Mouse (Mus musculus): Measurements from ENCODE around the gene Tmsb15a. TPM values are rescaled to one million over a fixed set of nuclear protein-coding genes. Genes with fewer than 3 reads are reported as not detected.

The Tmsb15a gene
- polyA plus RNA-seq, 1 experiment from 2014 or later: not detected

DNA sequence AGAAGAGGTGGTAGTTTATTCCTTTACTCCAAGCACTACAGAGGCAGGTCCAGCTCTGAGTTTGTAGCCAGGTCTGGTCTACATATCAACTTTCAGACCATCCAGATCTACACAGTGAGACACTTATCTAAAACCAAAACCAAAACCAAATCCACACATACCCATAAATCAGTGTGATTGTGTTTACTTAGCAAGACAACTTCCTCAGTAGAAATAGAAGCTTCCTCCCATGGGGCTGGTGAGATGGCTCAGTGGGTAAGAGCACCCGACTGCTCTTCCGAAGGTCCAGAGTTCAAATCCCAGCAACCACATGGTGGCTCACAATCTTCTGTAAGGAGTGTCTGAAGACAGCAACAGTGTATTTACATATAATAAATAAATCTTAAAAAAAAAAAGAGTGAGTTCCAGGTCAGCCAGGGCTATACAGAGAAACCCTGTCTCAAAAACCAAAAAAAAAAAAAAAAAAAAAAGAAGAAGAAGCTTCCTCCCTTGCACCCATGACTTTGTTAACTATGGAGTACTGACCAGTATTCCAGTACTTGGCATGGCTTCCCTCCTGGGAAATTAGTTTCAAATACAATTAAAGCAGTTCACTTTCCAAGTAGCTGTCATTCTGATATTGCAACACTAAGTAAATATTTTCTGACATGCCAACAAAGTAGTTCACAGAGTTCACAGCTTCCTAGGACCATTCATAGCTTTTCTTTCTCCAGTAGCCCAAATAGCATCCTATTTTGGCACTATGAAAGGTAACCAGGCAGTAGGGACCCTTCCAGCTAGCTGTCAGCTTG is 13.9 kb upstream of the Tmsb15a start:
- no peak for DNase-seq (ENCODE audit: low spot score)
- H3K4me2 ChIP-seq: no peak overlapping the region
- H3K9me3 ChIP-seq (ENCODE audit: control insufficient read depth, low read length): no peaks in the 10 kb centered on the region
- no peaks in the 10 kb centered on the region; the same call in 1 of the 2 replicates for H3K27me3 ChIP-seq (replicated peaks; ENCODE audit: control insufficient read depth, insufficient read depth, low read length)
- 91% methylated on average over 2 of the region's 2 CpGs for WGBS
- no peak for ATAC-seq (replicated peaks; ENCODE audit: low FRiP score)
- no peak overlapping the region for H3K27ac ChIP-seq (ENCODE audit: low read depth, low read length)
- H3K4me3 ChIP-seq (ENCODE audit: low read depth, low read length): no peak overlapping the region
- H3K9ac ChIP-seq (ENCODE audit: low read depth, low read length): no peak overlapping the region
- H3K36me3 ChIP-seq (ENCODE audit: control insufficient read depth, insufficient read depth, low read length): no peaks in the 10 kb centered on the region
- no peaks in the 10 kb centered on the region for H3K4me1 ChIP-seq (replicated peaks; ENCODE audit: control insufficient read depth, insufficient read depth, low read length)

DNA sequence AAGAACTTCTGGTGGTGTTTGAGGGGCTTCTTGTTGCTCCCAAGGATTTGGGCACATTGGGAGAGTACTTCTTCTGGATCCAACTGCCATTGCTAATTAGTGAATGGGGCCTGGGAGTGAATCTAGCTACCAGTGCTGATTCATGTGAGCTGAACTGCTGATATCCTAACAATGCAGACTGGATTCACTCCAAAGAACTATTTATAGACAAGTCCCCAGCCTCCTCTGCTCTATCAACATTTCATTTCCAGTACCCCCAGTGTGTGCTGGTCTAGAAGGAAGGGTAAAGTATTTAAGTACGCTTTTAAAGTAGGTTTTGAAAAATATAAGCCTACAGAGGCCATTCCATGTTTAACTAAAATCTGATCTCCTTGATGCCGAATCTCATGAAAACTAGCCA is 12.2 kb downstream of the Tmsb15a start:
- H3K27me3 ChIP-seq (replicated peaks; ENCODE audit: control insufficient read depth, insufficient read depth, low read length): no peaks in the 10 kb centered on the region; the same call in 1 of the 2 replicates
- no peak overlapping the region for H3K9ac ChIP-seq (ENCODE audit: low read depth, low read length)
- no peaks in the 10 kb centered on the region for H3K9me3 ChIP-seq (ENCODE audit: control insufficient read depth, low read length)
- no peak overlapping the region for H3K4me3 ChIP-seq (ENCODE audit: low read depth, low read length)
- DNase-seq (ENCODE audit: low spot score) (no peak), ATAC-seq (replicated peaks; ENCODE audit: low FRiP score) (no peak)
- no peak overlapping the region for H3K4me2 ChIP-seq
- 78% methylated on average over 2 of the region's 2 CpGs for WGBS
- H3K36me3 ChIP-seq (ENCODE audit: control insufficient read depth, insufficient read depth, low read length): no peaks in the 10 kb centered on the region
- H3K27ac ChIP-seq (ENCODE audit: low read depth, low read length): no peak overlapping the region
- no peaks in the 10 kb centered on the region for H3K4me1 ChIP-seq (replicated peaks; ENCODE audit: control insufficient read depth, insufficient read depth, low read length)

DNA sequence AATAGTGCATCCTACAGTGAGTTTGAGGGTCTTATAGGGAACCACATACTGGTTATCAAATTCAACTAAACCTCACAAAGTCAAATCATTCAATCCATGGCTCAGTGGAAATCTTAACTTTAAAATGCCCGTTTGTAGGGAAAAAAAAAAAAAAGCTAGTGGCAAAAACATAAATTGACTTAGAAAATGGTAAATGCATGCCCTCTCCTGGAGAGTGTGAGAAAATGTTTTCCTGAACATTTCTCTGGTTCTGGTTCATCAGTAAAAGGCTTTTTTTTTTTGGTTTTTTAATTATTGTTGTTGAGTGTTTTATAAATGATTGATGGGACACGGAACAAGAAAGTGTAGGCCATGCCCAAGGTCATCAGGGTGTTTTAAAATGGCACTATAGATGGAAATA is 20.7 kb downstream of the Tmsb15a start:
- H3K36me3 ChIP-seq (ENCODE audit: control insufficient read depth, insufficient read depth, low read length): no peaks in the 10 kb centered on the region

GRCm38 (mm10) chrX:135703111-135703510 is 21.9 kb downstream of the Tmsb15a start:
- WGBS: 76% methylated on average over 1 of the region's 1 CpGs
- no peaks in the 10 kb centered on the region for H3K27me3 ChIP-seq (replicated peaks; ENCODE audit: control insufficient read depth, insufficient read depth, low read length)
- ATAC-seq (replicated peaks; ENCODE audit: low FRiP score): no peak
- no peaks in the 10 kb centered on the region for H3K36me3 ChIP-seq (ENCODE audit: control insufficient read depth, insufficient read depth, low read length)
- no peak for DNase-seq (ENCODE audit: low spot score)
- no peaks in the 10 kb centered on the region for H3K4me1 ChIP-seq (replicated peaks; ENCODE audit: control insufficient read depth, insufficient read depth, low read length)
- H3K27ac ChIP-seq (ENCODE audit: low read depth, low read length): no peak overlapping the region
- no peaks in the 10 kb centered on the region for H3K9me3 ChIP-seq (ENCODE audit: control insufficient read depth, low read length)
- H3K9ac ChIP-seq (ENCODE audit: low read depth, low read length): no peak overlapping the region
- no peak overlapping the region for H3K4me2 ChIP-seq
- no peak overlapping the region for H3K4me3 ChIP-seq (ENCODE audit: low read depth, low read length)

More for the DNA sequence above, 20.7 kb downstream of the Tmsb15a start:
- Histone ChIP-seq H3K27me3 (replicated peaks; ENCODE audit: control insufficient read depth, insufficient read depth, low read length) (no peaks in the 10 kb centered on the region), H3K27ac (ENCODE audit: low read depth, low read length) (no peak overlapping the region), H3K4me3 (ENCODE audit: low read depth, low read length) (no peak overlapping the region), H3K4me1 (replicated peaks; ENCODE audit: control insufficient read depth, insufficient read depth, low read length) (no peaks in the 10 kb centered on the region), H3K9me3 (ENCODE audit: control insufficient read depth, low read length) (no peaks in the 10 kb centered on the region), H3K4me2 (no peak overlapping the region), H3K9ac (ENCODE audit: low read depth, low read length) (no peak overlapping the region)
- DNase-seq (ENCODE audit: low spot score) (no peak), ATAC-seq (replicated peaks; ENCODE audit: low FRiP score) (no peak)
- 37% methylated on average over 2 of the region's 2 CpGs for WGBS

DNA sequence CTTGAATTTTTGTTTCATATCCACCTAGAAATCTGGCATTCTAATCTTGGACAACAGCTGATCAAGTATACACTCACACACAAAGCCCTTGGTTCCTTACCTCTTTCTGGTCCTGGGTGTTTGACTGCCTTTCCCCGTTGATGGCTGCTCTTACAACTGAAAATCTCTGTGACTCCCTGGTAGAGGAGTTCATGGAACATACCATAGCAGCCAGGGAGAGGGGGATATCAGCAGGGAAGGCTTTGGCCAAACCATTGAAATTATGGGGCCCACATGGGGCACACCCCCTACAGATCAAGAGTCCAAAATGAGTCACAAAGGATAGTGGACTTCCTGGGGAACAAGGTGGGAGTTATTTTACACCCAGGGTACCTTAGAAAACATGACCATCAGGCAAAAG is 31.4 kb downstream of the Tmsb15a start, which contains the start of gene Tcp11x2:
Gene Tcp11x2, minus strand, starts transcription at position 158 of the 400 bp plus-strand sequence.
- DNase-seq (ENCODE audit: low spot score): no peak
- Histone ChIP-seq H3K4me1 (replicated peaks; ENCODE audit: control insufficient read depth, insufficient read depth, low read length) (no peaks in the 10 kb centered on the region), H3K9me3 (ENCODE audit: control insufficient read depth, low read length) (no peaks in the 10 kb centered on the region), H3K27me3 (replicated peaks; ENCODE audit: control insufficient read depth, insufficient read depth, low read length) (peaks cover 3% of the 10 kb centered on the region; the same call in 1 of the 2 replicates), H3K36me3 (ENCODE audit: control insufficient read depth, insufficient read depth, low read length) (no peaks in the 10 kb centered on the region), H3K4me3 (ENCODE audit: low read depth, low read length) (no peak within 1 kb of the TSS), H3K9ac (ENCODE audit: low read depth, low read length) (no peak within 1 kb of the TSS), H3K4me2 (no peak within 1 kb of the TSS), H3K27ac (ENCODE audit: low read depth, low read length) (no peak within 1 kb of the TSS)
- WGBS: 55% methylated on average over 1 of the region's 1 CpGs
- ATAC-seq (replicated peaks; ENCODE audit: low FRiP score): no peak

DNA sequence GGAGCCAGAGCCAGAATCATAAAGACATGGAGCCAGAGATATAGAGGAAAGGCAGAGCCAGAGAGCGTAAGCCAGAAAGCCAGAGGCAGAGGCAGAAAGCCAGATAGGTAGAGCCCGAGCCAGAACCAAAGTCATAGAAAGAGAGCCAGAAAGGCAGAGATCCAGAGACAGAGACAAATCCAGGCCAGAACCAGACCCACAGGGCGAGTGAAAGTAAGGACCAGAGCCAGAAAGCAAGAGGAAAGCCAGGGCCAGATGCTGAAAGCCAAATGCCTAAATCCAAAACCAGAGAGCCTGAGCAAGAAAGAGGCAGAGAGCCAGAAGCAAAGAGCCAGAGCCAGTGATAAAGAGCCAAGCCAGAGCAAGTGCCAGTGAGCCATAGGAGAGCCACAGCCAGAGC is 37.3 kb downstream of the Tmsb15a start:
- H3K9ac ChIP-seq (ENCODE audit: low read depth, low read length): no peak overlapping the region
- no peak for ATAC-seq (replicated peaks; ENCODE audit: low FRiP score)
- no peaks in the 10 kb centered on the region for H3K36me3 ChIP-seq (ENCODE audit: control insufficient read depth, insufficient read depth, low read length)
- H3K9me3 ChIP-seq (ENCODE audit: control insufficient read depth, low read length): no peaks in the 10 kb centered on the region
- WGBS: 70% methylated on average over 3 of the region's 3 CpGs
- H3K27ac ChIP-seq (ENCODE audit: low read depth, low read length): no peak overlapping the region
- peaks cover 3% of the 10 kb centered on the region; the same call in 1 of the 2 replicates for H3K27me3 ChIP-seq (replicated peaks; ENCODE audit: control insufficient read depth, insufficient read depth, low read length)
- no peaks in the 10 kb centered on the region for H3K4me1 ChIP-seq (replicated peaks; ENCODE audit: control insufficient read depth, insufficient read depth, low read length)
- no peak overlapping the region for H3K4me3 ChIP-seq (ENCODE audit: low read depth, low read length)
- H3K4me2 ChIP-seq: no peak overlapping the region
- no peak for DNase-seq (ENCODE audit: low spot score)

- no peaks in the 10 kb centered on the region for H3K4me1 ChIP-seq (replicated peaks; ENCODE audit: control insufficient read depth, insufficient read depth, low read length)
- WGBS: 44% methylated on average over 2 of the region's 2 CpGs
- H3K4me2 ChIP-seq: no peak overlapping the region
- DNase-seq (ENCODE audit: low spot score) (no peak), ATAC-seq (replicated peaks; ENCODE audit: low FRiP score) (no peak)
- no peak overlapping the region for H3K27ac ChIP-seq (ENCODE audit: low read depth, low read length)
- no peak overlapping the region for H3K4me3 ChIP-seq (ENCODE audit: low read depth, low read length)
- H3K36me3 ChIP-seq (ENCODE audit: control insufficient read depth, insufficient read depth, low read length): no peaks in the 10 kb centered on the region
- no peaks in the 10 kb centered on the region for H3K9me3 ChIP-seq (ENCODE audit: control insufficient read depth, low read length)
- no peak overlapping the region for H3K9ac ChIP-seq (ENCODE audit: low read depth, low read length)
- 0 out of 2 replicates have a peak, but pooled peaks cover 2% of the 10 kb centered on the region for H3K27me3 ChIP-seq (replicated peaks; ENCODE audit: control insufficient read depth, insufficient read depth, low read length)
Measured at GRCm38 (mm10) chrX:135681858-135682257, 43.2 kb downstream of the Tmsb15a start.

Measured in liver, embryonic 11.5 days (tissue).